Mouse (Mus musculus) cerebellum, postnatal 10 days (tissue): ENCODE measurements at regions not wholly inside any gene's neighbourhood (a gene's known extent, or its start where the extent isn't known, plus 50 kb on each side); places are given as distances from the start of the nearest gene placed in this dataset.
A peak's percentile ranks its signal among the peaks of the same experiment; 100 is the strongest.

Experiments used
- DNase-seq, 2 experiments: peaks; one replicate each; pipeline ENCODE4 v3.0.0; 2021; ENCODE audit warnings: mixed read lengths in 2 of 2

DNA sequence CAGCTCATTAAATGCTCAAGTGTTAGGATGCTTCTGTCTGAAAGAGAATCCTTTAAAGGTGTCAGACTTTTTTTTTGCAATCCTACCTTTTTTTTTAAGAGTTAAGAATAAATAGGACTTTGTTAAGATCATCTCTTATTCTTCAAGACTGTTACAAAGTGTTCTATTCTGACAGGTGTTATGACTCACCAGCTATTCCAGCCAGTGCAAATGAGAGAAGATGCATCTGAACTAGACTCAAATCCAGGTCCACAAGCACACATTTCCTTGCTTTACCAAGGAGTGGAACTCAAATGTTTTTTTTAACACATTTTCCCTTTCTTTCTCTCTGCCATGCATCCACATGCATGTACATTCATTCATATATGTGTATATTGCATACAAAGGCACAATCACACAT, 98.4 kb upstream of the Atp10a start:
- DNase-seq, result no peak

- no peak for DNase-seq
Observed at GRCm38 (mm10) chr7:58568807-58569206, 87.2 kb upstream of the Atp10a start.

DNA sequence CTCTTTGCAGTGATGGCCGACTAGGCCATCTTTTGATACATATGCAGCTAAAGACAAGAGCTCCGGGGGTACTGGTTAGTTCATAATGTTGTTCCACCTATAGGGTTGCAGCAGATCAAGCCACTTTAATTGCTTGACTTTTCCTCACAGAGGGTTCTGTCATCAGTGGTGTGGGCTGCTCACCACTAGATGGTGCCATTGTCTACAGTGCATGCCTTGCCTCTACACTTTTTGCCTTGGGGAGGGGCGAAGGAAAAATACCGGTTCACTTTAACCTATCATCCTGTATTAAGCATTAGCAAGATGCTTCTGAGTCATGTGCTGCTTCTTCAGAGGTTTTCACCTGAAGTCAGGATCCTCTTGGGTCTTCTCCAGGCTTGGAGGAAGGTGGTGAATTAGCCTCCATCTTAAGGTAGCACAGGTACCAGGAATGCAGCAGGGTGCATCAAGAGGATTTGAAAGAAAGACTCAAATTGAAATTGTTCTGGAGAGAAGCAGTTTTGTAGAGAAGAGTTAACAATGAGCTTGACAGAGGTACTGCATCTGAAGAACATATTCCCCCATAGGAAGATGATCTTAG, 71.6 kb upstream of the Atp10a start:
- peak; percentile 76 to 85 for DNase-seq

- DNase-seq, result no peak
Observed at GRCm38 (mm10) chr7:58585626-58586256, 70.2 kb upstream of the Atp10a start.

DNA sequence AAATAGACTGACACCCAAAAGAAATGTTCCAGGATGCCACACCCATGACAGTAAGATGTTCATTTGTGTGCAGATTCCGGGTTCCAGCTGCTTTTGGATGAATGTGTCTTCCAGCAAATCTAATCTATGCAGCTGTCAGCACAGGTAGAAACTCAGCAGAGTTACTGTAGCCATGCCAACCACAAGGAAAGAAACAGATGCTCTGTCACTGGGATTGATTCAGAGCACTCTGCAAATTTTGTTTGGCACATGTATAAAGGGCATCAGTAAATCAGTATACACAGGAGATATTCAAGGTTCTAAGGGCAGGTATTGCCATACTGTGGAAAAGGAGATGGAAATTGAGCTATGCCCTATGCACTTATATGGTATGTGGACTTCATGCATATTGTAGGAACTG, 60.0 kb upstream of the Atp10a start:
- no peak for DNase-seq
